Mouse (Mus musculus): ENCODE measurements around the gene Taar2. TPM values are rescaled to one million over a fixed set of nuclear protein-coding genes. Genes with fewer than 3 reads are reported as not detected.

Gene Taar2
- total and polyA plus RNA-seq, 3 experiments: not detected

GRCm38 (mm10) chr10:23923941-23924340 is 14.4 kb upstream of the Taar2 start:
- no peaks in the 10 kb centered on the region for H3K79me2 ChIP-seq (replicated peaks; ENCODE audit: control insufficient read depth, extremely low read depth, insufficient read depth, poor library complexity, severe bottlenecking)
- dilution Hi-C loops (cut with MboI; ENCODE audit: extremely low pct_ligation_motif_present, extremely low pct_unique_long_range_greater_than_20kb, low sequenced_read_pairs): no loop called here

GRCm38 (mm10) chr10:23937613-23938012 is 759 bp upstream of the Taar2 start:
- dilution Hi-C loops (cut with MboI; ENCODE audit: extremely low pct_ligation_motif_present, extremely low pct_unique_long_range_greater_than_20kb, low sequenced_read_pairs) (no loop called here), in situ Hi-C loops (cut with MboI; ENCODE audit: low pct_ligation_motif_present, low pct_unique_long_range_greater_than_20kb, low sequenced_read_pairs) (no loop called here)
- no peak overlapping the region for H3K4me2 ChIP-seq (ENCODE audit: insufficient read depth, low read depth, poor library complexity, severe bottlenecking)
- TF ChIP-seq RAD21 (IDR thresholded peaks at IDR 0.05; ENCODE audit: low read depth, low read length): no peak
- TF ChIP-seq MAFK (IDR thresholded peaks at IDR 0.05; ENCODE audit: insufficient replicate concordance, low read length): no peak
- no peak for TF ChIP-seq MAX (IDR thresholded peaks at IDR 0.05; ENCODE audit: low read length)
- no peak for TF ChIP-seq USF2 (conservative IDR thresholded peaks at IDR 0.05; ENCODE audit: low read depth, low read length)
- no peak for TF ChIP-seq SIN3A (IDR thresholded peaks at IDR 0.05; ENCODE audit: low read length)
- no peak for TF ChIP-seq EP300 (IDR thresholded peaks at IDR 0.05; ENCODE audit: low read length)
- TF ChIP-seq KAT2A (IDR thresholded peaks at IDR 0.05; ENCODE audit: insufficient replicate concordance, low read length): no peak
- no peak for TF ChIP-seq CHD2 (IDR thresholded peaks at IDR 0.05; ENCODE audit: low read length)
- TF ChIP-seq RCOR1 (conservative IDR thresholded peaks at IDR 0.05; ENCODE audit: low read depth, low read length): no peak
- no peak for TF ChIP-seq UBTF (IDR thresholded peaks at IDR 0.05; ENCODE audit: low read depth, low read length)
- no peak for TF ChIP-seq HCFC1 (IDR thresholded peaks at IDR 0.05; ENCODE audit: low read depth, low read length)
- TF ChIP-seq CHD1 (IDR thresholded peaks at IDR 0.05; ENCODE audit: low read depth, low read length): no peak
- no peak for TF ChIP-seq ELF1 (IDR thresholded peaks at IDR 0.05; ENCODE audit: low read depth, low read length)
- no peak for TF ChIP-seq BHLHE40 (IDR thresholded peaks at IDR 0.05; ENCODE audit: low read depth, low read length)
- TF ChIP-seq JUN (IDR thresholded peaks at IDR 0.05; ENCODE audit: insufficient read depth, low read depth, low read length): no peak
- no peak for TF ChIP-seq TBP (conservative IDR thresholded peaks at IDR 0.05; ENCODE audit: low read depth, low read length)
- no peak for TF ChIP-seq CTCF (conservative IDR thresholded peaks at IDR 0.05 in 1 of 2, IDR thresholded peaks at IDR 0.05 in 1 of 2; ENCODE audit: low read depth in 2 of 2, low read length in 2 of 2)
- no peak for TF ChIP-seq POLR2A (IDR thresholded peaks at IDR 0.05; ENCODE audit: low read depth, low read length)
- H3K36me3 ChIP-seq (replicated peaks in 1 of 2; ENCODE audit: control insufficient read depth in 1 of 2, insufficient read depth in 1 of 2, low read length in 1 of 2): no peaks in the 10 kb centered on the region
- no peaks in the 10 kb centered on the region for H3K27me3 ChIP-seq (replicated peaks)
- no peak overlapping the region for H3K9ac ChIP-seq (ENCODE audit: insufficient read depth, low read depth)
- H3K9me3 ChIP-seq (replicated peaks; ENCODE audit: low read length): no peaks in the 10 kb centered on the region
- no peaks in the 10 kb centered on the region for H3K79me2 ChIP-seq (replicated peaks; ENCODE audit: control insufficient read depth, extremely low read depth, insufficient read depth, poor library complexity, severe bottlenecking)
- H3K27ac ChIP-seq (ENCODE audit: insufficient read depth, low read depth): no peak overlapping the region
- H3K4me1 ChIP-seq (ENCODE audit: control insufficient read depth in 1 of 2, insufficient read depth in 2 of 2): no peaks in the 10 kb centered on the region
- no peak for DNase-seq (ENCODE audit: extremely low read depth)
- H3K4me3 ChIP-seq (replicated peaks in 1 of 3; ENCODE audit: low read depth in 2 of 3, low read length in 2 of 3, poor library complexity in 1 of 3): no peak overlapping the region

More at GRCm38 (mm10) chr10:23923941-23924340, 14.4 kb upstream of the Taar2 start:
- Histone ChIP-seq H3K9me3 (replicated peaks; ENCODE audit: low read length) (no peaks in the 10 kb centered on the region), H3K36me3 (replicated peaks in 1 of 2; ENCODE audit: control insufficient read depth in 1 of 2, insufficient read depth in 1 of 2, low read length in 1 of 2) (no peaks in the 10 kb centered on the region), H3K4me3 (replicated peaks in 1 of 3; ENCODE audit: low read depth in 2 of 3, low read length in 2 of 3, poor library complexity in 1 of 3) (no peak overlapping the region), H3K27ac (ENCODE audit: insufficient read depth, low read depth) (no peak overlapping the region), H3K4me2 (ENCODE audit: insufficient read depth, low read depth, poor library complexity, severe bottlenecking) (no peak overlapping the region), H3K4me1 (ENCODE audit: control insufficient read depth in 1 of 2, insufficient read depth in 2 of 2) (peaks cover 0 to 3% of the 10 kb centered on the region in 2 experiments; a peak in 2 of 4 replicates), H3K27me3 (replicated peaks) (no peaks in the 10 kb centered on the region), H3K9ac (ENCODE audit: insufficient read depth, low read depth) (no peak overlapping the region)
- TF ChIP-seq NELFE (IDR thresholded peaks at IDR 0.05; ENCODE audit: low read depth, low read length): no peak
- no peak for TF ChIP-seq TBP (conservative IDR thresholded peaks at IDR 0.05; ENCODE audit: low read depth, low read length)
- TF ChIP-seq MAX (IDR thresholded peaks at IDR 0.05; ENCODE audit: low read length): no peak
- no peak for TF ChIP-seq PAX5 (IDR thresholded peaks at IDR 0.05; ENCODE audit: low read length)
- TF ChIP-seq MAZ (IDR thresholded peaks at IDR 0.05; ENCODE audit: low read depth, low read length): no peak
- no peak for TF ChIP-seq MAFK (IDR thresholded peaks at IDR 0.05; ENCODE audit: insufficient replicate concordance, low read length)
- no peak for TF ChIP-seq TCF12 (IDR thresholded peaks at IDR 0.05; ENCODE audit: low read depth, low read length)
- TF ChIP-seq E2F4 (IDR thresholded peaks at IDR 0.05; ENCODE audit: insufficient replicate concordance, low read depth, low read length): no peak
- no peak for TF ChIP-seq BHLHE40 (IDR thresholded peaks at IDR 0.05; ENCODE audit: low read depth, low read length)
- TF ChIP-seq ELF1 (IDR thresholded peaks at IDR 0.05; ENCODE audit: low read depth, low read length): no peak
- TF ChIP-seq SMC3 (IDR thresholded peaks at IDR 0.05; ENCODE audit: low read depth, low read length): no peak
- no peak for TF ChIP-seq SIN3A (IDR thresholded peaks at IDR 0.05; ENCODE audit: low read length)
- no peak for TF ChIP-seq KAT2A (IDR thresholded peaks at IDR 0.05; ENCODE audit: insufficient replicate concordance, low read length)
- TF ChIP-seq UBTF (IDR thresholded peaks at IDR 0.05; ENCODE audit: low read depth, low read length): no peak
- in situ Hi-C loops (cut with MboI; ENCODE audit: low pct_ligation_motif_present, low pct_unique_long_range_greater_than_20kb, low sequenced_read_pairs): no loop called here
- no peak for DNase-seq (ENCODE audit: extremely low read depth)
